Mouse (Mus musculus): ENCODE measurements around the gene Kbtbd3.

- no peak for TF ChIP-seq ZC3H11A (IDR thresholded peaks at IDR 0.05; ENCODE audit: borderline replicate concordance, low read depth, low read length)
- TF ChIP-seq HCFC1 (IDR thresholded peaks at IDR 0.05; ENCODE audit: borderline replicate concordance, insufficient read depth, low read length), result no peak
- TF ChIP-seq CHD2 (IDR thresholded peaks at IDR 0.05; ENCODE audit: low read depth, low read length), result no peak
Measured at GRCm38 (mm10) chr9:4308628-4309350, 844 bp upstream of the Kbtbd3 start.
